Mouse (Mus musculus) liver, postnatal 0 days (tissue): ENCODE results near the gene Cdc42se1.

Experiments
- CTCF ChIP-seq: sonication (generic); IDR thresholded peaks from 2 replicates; pipeline ENCODE4 v1.5.1; 2016; ENCODE audit warnings: antibody characterized with exemption, low read depth
- EP300 ChIP-seq: IDR thresholded peaks from 2 replicates; pipeline ENCODE4 v1.6.1; 2016; ENCODE audit warnings: antibody characterized with exemption, low read depth, mild to moderate bottlenecking

GRCm38 (mm10) chr3:95233303-95233980 is 4.9 kb downstream of the Cdc42se1 start:
- TF ChIP-seq CTCF (no peak), EP300 (no peak)
